Comparison of ENCODE assay signal across 8 mouse cellular contexts in the genomic region with DNA sequence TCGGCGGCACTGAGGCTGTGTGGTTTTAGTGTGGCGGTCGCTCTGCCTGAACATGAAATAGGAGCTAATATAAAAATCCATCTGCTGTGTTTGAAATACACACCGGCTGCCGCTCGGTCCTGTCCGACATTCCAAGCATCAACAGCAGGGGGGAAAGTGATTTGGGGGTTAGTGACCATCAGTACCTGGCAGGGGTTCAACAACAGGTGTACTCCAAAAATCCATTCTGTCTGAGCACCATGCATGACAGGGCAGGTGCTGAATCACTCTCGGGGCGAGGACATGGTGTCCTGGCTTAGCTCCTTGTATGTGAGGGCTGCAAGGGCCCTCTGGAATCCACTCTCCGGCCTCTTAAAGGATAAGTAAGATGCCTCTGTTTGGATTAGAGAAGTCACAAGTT. TPM values are rescaled to one million over a fixed set of nuclear protein-coding genes. Genes with fewer than 3 reads are reported as not detected.
DNase-seq lines count a peak whose midpoint lies in the region; ATAC-seq lines count a peak whose summit lies in the region.

No protein-coding gene starts in this region.

- peak overlapping the region; percentile 43 for H3K4me2 ChIP-seq in intestine, embryonic 14.5 days (ENCODE audit: low read length)
- H3K4me2 ChIP-seq in midbrain, embryonic 11.5 days, result peak overlapping the region; percentile 27

- no peak overlapping the region for H3K9ac ChIP-seq in intestine, embryonic 14.5 days (ENCODE audit: low read length)
- 0 out of 2 replicates have a peak overlapping the region, but pooled peaks have one; percentile 1 for H3K9ac ChIP-seq in midbrain, embryonic 11.5 days (ENCODE audit: low read length)

- H3K4me3 ChIP-seq in heart, embryonic 10.5 days, result peak overlapping the region; percentile 46
- H3K4me3 ChIP-seq in intestine, embryonic 14.5 days (ENCODE audit: low read depth, low read length), result 0 out of 2 replicates have a peak overlapping the region, but pooled peaks have one; percentile 11
- H3K4me3 ChIP-seq in midbrain, embryonic 11.5 days (ENCODE audit: low read depth, low read length), result peak overlapping the region; percentile 15; the same call in 1 of the 2 replicates

- DNase-seq in heart, embryonic 10.5 days (ENCODE audit: low spot score), result no peak
- no peak for DNase-seq in heart, adult 8-10 months (ENCODE audit: low spot score)
- peak; percentile 67 to 70 for DNase-seq in cerebellum, postnatal 14 days
- DNase-seq in intestine, embryonic 14.5 days (ENCODE audit: low spot score), result no peak
- no peak for DNase-seq in midbrain, embryonic 11.5 days (ENCODE audit: low spot score, missing footprints)
- DNase-seq in urinary bladder, postnatal 36 days (ENCODE audit: low spot score in 2 of 2), result no peak
- DNase-seq in right cerebral cortex, postnatal 10 days (ENCODE audit: low spot score in 2 of 2), result no peak

- peaks cover 3% of the 10 kb centered on the region; the same call in 1 of the 2 replicates for H3K4me1 ChIP-seq in heart, embryonic 10.5 days
- H3K4me1 ChIP-seq in intestine, embryonic 14.5 days (replicated peaks; ENCODE audit: control insufficient read depth, insufficient read depth, low read length), result peaks cover 17% of the 10 kb centered on the region
- H3K4me1 ChIP-seq in midbrain, embryonic 11.5 days (ENCODE audit: control insufficient read depth, insufficient read depth, low read length), result peaks cover 39% of the 10 kb centered on the region

- no peaks in the 10 kb centered on the region for H3K36me3 ChIP-seq in heart, embryonic 10.5 days
- no peaks in the 10 kb centered on the region for H3K36me3 ChIP-seq in intestine, embryonic 14.5 days (ENCODE audit: control insufficient read depth, insufficient read depth, low read length)
- no peaks in the 10 kb centered on the region for H3K36me3 ChIP-seq in midbrain, embryonic 11.5 days (ENCODE audit: control insufficient read depth, insufficient read depth, low read length)

- H3K9me3 ChIP-seq in heart, embryonic 10.5 days, result no peaks in the 10 kb centered on the region
- H3K9me3 ChIP-seq in intestine, embryonic 14.5 days (ENCODE audit: control insufficient read depth, low read length), result no peaks in the 10 kb centered on the region
- no peaks in the 10 kb centered on the region for H3K9me3 ChIP-seq in midbrain, embryonic 11.5 days (ENCODE audit: control insufficient read depth, low read length)

- no peak for ATAC-seq in intestine, embryonic 14.5 days (replicated peaks; ENCODE audit: low FRiP score, low TSS enrichment, low read depth)
- ATAC-seq in midbrain, embryonic 11.5 days (ENCODE audit: low FRiP score), result peak; percentile 24; the same call in 1 of the 2 replicates
- ATAC-seq in monocyte, adult 5-6 weeks (replicated peaks; ENCODE audit: insufficient number of reproducible peaks, low FRiP score, low TSS enrichment, poor library complexity, severe bottlenecking), result no peak

- H3K27me3 ChIP-seq in heart, embryonic 10.5 days (ENCODE audit: insufficient read depth, poor library complexity, severe bottlenecking), result peaks cover 38% of the 10 kb centered on the region
- H3K27me3 ChIP-seq in intestine, embryonic 14.5 days (replicated peaks; ENCODE audit: control insufficient read depth, insufficient read depth, low read length), result peaks cover 11% of the 10 kb centered on the region
- 0 out of 2 replicates have a peak, but pooled peaks cover 4% of the 10 kb centered on the region for H3K27me3 ChIP-seq in midbrain, embryonic 11.5 days (ENCODE audit: control insufficient read depth, insufficient read depth, low read length)

- no peak overlapping the region for H3K27ac ChIP-seq in heart, embryonic 10.5 days
- H3K27ac ChIP-seq in intestine, embryonic 14.5 days (ENCODE audit: low read depth), result no peak overlapping the region
- H3K27ac ChIP-seq in midbrain, embryonic 11.5 days (ENCODE audit: low read depth, low read length), result no peak overlapping the region

- 16% methylated on average over 11 of the region's 11 CpGs for WGBS in heart, embryonic 10.5 days
- WGBS in intestine, embryonic 14.5 days, result 17% methylated on average over 11 of the region's 11 CpGs
- WGBS in midbrain, embryonic 11.5 days, result 16% methylated on average over 11 of the region's 11 CpGs

RNA-seq across cellular contexts. Expression of gene Snx11, which starts 41.0 kb away (rescaled TPM):
- polyA plus RNA-seq in heart, embryonic 10.5 days (2016; fragmentation: Nextera tagmentation; extraction: Ambion mirVana), result 16.6 and 17.8 TPM in 2 replicates
- total RNA-seq in heart, adult 8-10 months (2022), result 10 to 100 TPM; 11.6 to 14.5 (median 12.9) TPM
- polyA plus RNA-seq in intestine, embryonic 14.5 days (2014; fragmentation: Nextera tagmentation; extraction: Ambion mirVana), result 8.0 and 9.2 TPM in 2 replicates
- 15.3 and 18.8 TPM in 2 replicates for polyA plus RNA-seq in midbrain, embryonic 11.5 days (2014; fragmentation: Nextera tagmentation; extraction: Ambion mirVana)
- total RNA-seq in monocyte, adult 5-6 weeks (2017), result 40.6 to 60.6 TPM (median 40.8 TPM) in 3 replicates

RNA-seq across cellular contexts. Expression of gene Cbx1, which starts 52.6 kb away (rescaled TPM):
- 62.5 and 101 TPM in 2 replicates for polyA plus RNA-seq in heart, embryonic 10.5 days (2016; fragmentation: Nextera tagmentation; extraction: Ambion mirVana)
- 10 to 100 TPM; 30.9 to 33.4 (median 32.4) TPM for total RNA-seq in heart, adult 8-10 months (2022)
- polyA plus RNA-seq in intestine, embryonic 14.5 days (2014; fragmentation: Nextera tagmentation; extraction: Ambion mirVana), result 87.8 and 101 TPM in 2 replicates
- 167 and 169 TPM in 2 replicates for polyA plus RNA-seq in midbrain, embryonic 11.5 days (2014; fragmentation: Nextera tagmentation; extraction: Ambion mirVana)
- 31.6 to 66.7 TPM (median 54.0 TPM) in 3 replicates for total RNA-seq in monocyte, adult 5-6 weeks (2017)

Comparison
In these comparisons a context has a peak if more than half of its experiments do, and no peak if none do; other contexts are left out.
1. DNase-seq: peak in cerebellum, postnatal 14 days (2 of 2); none in heart, embryonic 10.5 days (single experiment), heart, adult 8-10 months (single experiment), intestine, embryonic 14.5 days (single experiment), midbrain, embryonic 11.5 days (single experiment), urinary bladder, postnatal 36 days (0 of 2) and right cerebral cortex, postnatal 10 days (0 of 2).
2. Peak in every context shown above with its lines, with median percentiles within 50 percentile points of each other: H3K4me3 ChIP-seq.